Comparison of ENCODE assay signal across 8 mouse cellular contexts in the genomic region with DNA sequence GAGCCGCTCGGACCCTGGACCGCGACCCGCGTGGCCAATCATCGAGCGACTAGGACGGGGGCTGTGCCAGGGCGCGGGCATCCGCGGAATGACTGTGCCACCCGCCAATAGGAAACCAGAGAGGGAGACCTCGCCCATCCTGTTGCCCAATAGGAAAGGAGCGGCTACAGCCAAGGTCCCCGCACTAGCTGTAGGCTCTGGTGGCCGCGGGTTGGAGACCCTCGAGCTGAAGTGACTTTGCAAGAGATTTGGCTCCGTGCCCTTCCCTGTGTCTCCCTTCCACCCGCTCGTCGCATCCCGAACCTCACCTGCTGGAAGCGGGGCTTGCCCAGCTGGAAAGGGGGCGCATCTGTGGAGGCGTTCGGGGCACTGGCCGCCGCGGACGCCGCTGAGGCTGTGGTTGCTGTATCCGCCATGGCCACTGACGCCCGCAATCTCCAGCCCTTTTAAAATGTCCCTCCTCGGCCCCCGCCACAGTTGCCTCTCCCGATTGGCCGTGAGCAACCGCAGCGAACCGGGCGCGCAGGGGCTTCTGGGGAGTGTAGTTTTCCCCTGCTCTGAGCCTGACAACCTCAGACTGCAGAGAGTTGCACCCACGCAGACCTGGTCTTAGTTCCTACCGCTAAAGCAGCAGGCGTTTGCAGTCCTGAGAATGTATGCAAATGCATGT. TPM values are rescaled to one million over a fixed set of nuclear protein-coding genes. Genes with fewer than 3 reads are reported as not detected.
A peak's percentile ranks its signal among the peaks of the same experiment; 100 is the strongest.
DNase-seq lines count a peak whose midpoint lies in the region; ATAC-seq and TF ChIP-seq lines count a peak whose summit lies in the region.

A gene (minus strand): TSS at position 423 of the 670 bp plus-strand sequence.

- H3K27me3 ChIP-seq in E14TG2a.4 (ENCODE audit: insufficient read depth, low read length): peaks cover 23% of the 10 kb centered on the region
- H3K27me3 ChIP-seq in forebrain, embryonic 12.5 days: peaks cover 20% of the 10 kb centered on the region
- H3K27me3 ChIP-seq in heart, postnatal 0 days (ENCODE audit: control insufficient read depth, insufficient read depth, low read length): 0 out of 2 replicates have a peak, but pooled peaks cover 5% of the 10 kb centered on the region
- H3K27me3 ChIP-seq in liver, embryonic 16.5 days (ENCODE audit: control insufficient read depth, insufficient read depth, low read depth, low read length): peaks cover 9% of the 10 kb centered on the region
- peaks cover 32% of the 10 kb centered on the region for H3K27me3 ChIP-seq in neural tube, embryonic 13.5 days
- H3K27me3 ChIP-seq in testis, adult 2 months (ENCODE audit: control insufficient read depth, insufficient read depth, low read length): no peaks in the 10 kb centered on the region

- H3K9me3 ChIP-seq in E14TG2a.4 (ENCODE audit: low read length): no peaks in the 10 kb centered on the region
- no peaks in the 10 kb centered on the region for H3K9me3 ChIP-seq in forebrain, embryonic 12.5 days
- no peaks in the 10 kb centered on the region for H3K9me3 ChIP-seq in heart, postnatal 0 days (replicated peaks; ENCODE audit: control insufficient read depth, low read length)
- no peaks in the 10 kb centered on the region for H3K9me3 ChIP-seq in liver, embryonic 16.5 days (replicated peaks; ENCODE audit: control insufficient read depth, low read length)
- H3K9me3 ChIP-seq in neural tube, embryonic 13.5 days: no peaks in the 10 kb centered on the region

- peak within 1 kb of the TSS; percentile 97 for H3K4me3 ChIP-seq in E14TG2a.4 (replicated peaks; ENCODE audit: low read length)
- peak within 1 kb of the TSS; percentile 71 for H3K4me3 ChIP-seq in forebrain, embryonic 12.5 days (replicated peaks)
- peak within 1 kb of the TSS; percentile 69 for H3K4me3 ChIP-seq in heart, postnatal 0 days (ENCODE audit: low read depth, low read length)
- peak within 1 kb of the TSS; percentile 72 for H3K4me3 ChIP-seq in liver, embryonic 16.5 days (ENCODE audit: low read depth, low read length)
- peak within 1 kb of the TSS; percentile 73 for H3K4me3 ChIP-seq in neural tube, embryonic 13.5 days
- H3K4me3 ChIP-seq in testis, adult 2 months (ENCODE audit: control insufficient read depth, low read depth, low read length): peak within 1 kb of the TSS; percentile 95

- WGBS in forebrain, embryonic 12.5 days: under 1% methylated on average over 49 of the region's 49 CpGs
- WGBS in heart, postnatal 0 days: under 1% methylated on average over 46 of the region's 49 CpGs
- WGBS in liver, embryonic 16.5 days (ENCODE audit: insufficient replicate concordance): under 1% methylated on average over 49 of the region's 49 CpGs
- under 1% methylated on average over 48 of the region's 49 CpGs for WGBS in neural tube, embryonic 13.5 days

- peak within 1 kb of the TSS; percentile 93 for H3K27ac ChIP-seq in forebrain, embryonic 12.5 days
- peak within 1 kb of the TSS; percentile 90 for H3K27ac ChIP-seq in heart, postnatal 0 days (ENCODE audit: low read depth)
- H3K27ac ChIP-seq in liver, embryonic 16.5 days (ENCODE audit: low read length): peak within 1 kb of the TSS; percentile 82
- peak within 1 kb of the TSS; percentile 97 for H3K27ac ChIP-seq in neural tube, embryonic 13.5 days (replicated peaks)
- H3K27ac ChIP-seq in testis, adult 2 months (ENCODE audit: control insufficient read depth, insufficient read depth, low read depth, low read length): peak within 1 kb of the TSS; percentile 91

- 0 out of 2 replicates have a peak, but pooled peaks cover 6% of the 10 kb centered on the region for H3K36me3 ChIP-seq in E14TG2a.4 (ENCODE audit: insufficient read depth, low read length)
- no peaks in the 10 kb centered on the region for H3K36me3 ChIP-seq in forebrain, embryonic 12.5 days (replicated peaks)
- peaks cover 29% of the 10 kb centered on the region for H3K36me3 ChIP-seq in heart, postnatal 0 days (replicated peaks; ENCODE audit: control insufficient read depth, insufficient read depth, low read length)
- no peaks in the 10 kb centered on the region for H3K36me3 ChIP-seq in liver, embryonic 16.5 days (ENCODE audit: control insufficient read depth, insufficient read depth)
- peaks cover 16% of the 10 kb centered on the region for H3K36me3 ChIP-seq in neural tube, embryonic 13.5 days
- no peaks in the 10 kb centered on the region for H3K36me3 ChIP-seq in testis, adult 2 months (ENCODE audit: control insufficient read depth, insufficient read depth, low read length)

- TF ChIP-seq EP300 in heart, postnatal 0 days (IDR thresholded peaks at IDR 0.05; ENCODE audit: low read depth): no peak

- DNase-seq in c-Kit-positive CD71-positive TER-119-positive erythroid progenitor cells, embryonic 14.5 days (ENCODE audit: low spot score): peak; percentile 80
- DNase-seq in heart, postnatal 0 days (ENCODE audit: low spot score): peak; percentile 93
- DNase-seq in kidney, postnatal 4 days: peak; percentile 99

- peaks cover 30% of the 10 kb centered on the region for H3K4me1 ChIP-seq in E14TG2a.4 (replicated peaks; ENCODE audit: low read depth, low read length)
- H3K4me1 ChIP-seq in forebrain, embryonic 12.5 days: peaks cover 8% of the 10 kb centered on the region
- peaks cover 13% of the 10 kb centered on the region; the same call in 1 of the 2 replicates for H3K4me1 ChIP-seq in heart, postnatal 0 days (ENCODE audit: control insufficient read depth, insufficient read depth)
- peaks cover 3% of the 10 kb centered on the region for H3K4me1 ChIP-seq in liver, embryonic 16.5 days (ENCODE audit: control insufficient read depth, low read depth, low read length)
- H3K4me1 ChIP-seq in neural tube, embryonic 13.5 days (replicated peaks): peaks cover 16% of the 10 kb centered on the region
- H3K4me1 ChIP-seq in testis, adult 2 months (ENCODE audit: control insufficient read depth, insufficient read depth, low read length): peaks cover 17% of the 10 kb centered on the region

- peak within 1 kb of the TSS; percentile 82 for H3K9ac ChIP-seq in forebrain, embryonic 12.5 days
- H3K9ac ChIP-seq in heart, postnatal 0 days (replicated peaks; ENCODE audit: low read depth, low read length): peak within 1 kb of the TSS; percentile 67
- peak within 1 kb of the TSS; percentile 72 for H3K9ac ChIP-seq in liver, embryonic 16.5 days (ENCODE audit: low read depth, low read length)
- peak within 1 kb of the TSS; percentile 81 for H3K9ac ChIP-seq in neural tube, embryonic 13.5 days

- H3K4me2 ChIP-seq in forebrain, embryonic 12.5 days: peak within 1 kb of the TSS; percentile 92
- H3K4me2 ChIP-seq in heart, postnatal 0 days (ENCODE audit: low read depth, low read length): peak within 1 kb of the TSS; percentile 87
- peak within 1 kb of the TSS; percentile 90 for H3K4me2 ChIP-seq in liver, embryonic 16.5 days (ENCODE audit: low read depth, low read length)
- H3K4me2 ChIP-seq in neural tube, embryonic 13.5 days: peak within 1 kb of the TSS; percentile 97

- ATAC-seq in forebrain, embryonic 12.5 days (ENCODE audit: low FRiP score): peak; percentile 98
- ATAC-seq in heart, postnatal 0 days (ENCODE audit: insufficient read depth, low read depth): peak; percentile 97
- peak; percentile 95 for ATAC-seq in liver, embryonic 16.5 days (ENCODE audit: low read depth)
- ATAC-seq in neural tube, embryonic 13.5 days (ENCODE audit: low read depth): peak; percentile 98

- no peak for TF ChIP-seq CTCF in E14TG2a.4 (conservative IDR thresholded peaks at IDR 0.05; ENCODE audit: low read length)
- no peak for TF ChIP-seq CTCF in heart, postnatal 0 days (IDR thresholded peaks at IDR 0.05; ENCODE audit: low read depth)
- TF ChIP-seq CTCF in testis, adult 2 months (IDR thresholded peaks at IDR 0.05; ENCODE audit: control insufficient read depth, insufficient read depth, insufficient replicate concordance, low read depth, low read length): no peak

- peak; percentile 53 for TF ChIP-seq POLR2A in testis, adult 2 months (IDR thresholded peaks at IDR 0.05; ENCODE audit: control insufficient read depth, low read depth, low read length)

RNA-seq across cellular contexts. Expression of the gene that starts here (rescaled TPM):
- polyA plus RNA-seq in forebrain, embryonic 12.5 days (2016; fragmentation: Nextera tagmentation; extraction: Ambion mirVana): 16.8 and 17.2 TPM in 2 replicates
- 4.8 and 9.5 TPM in 2 replicates for total RNA-seq in heart, postnatal 0 days (2014; rRNA removed; ENCODE audit: low replicate concordance)
- 2.2 and 2.7 TPM in 2 replicates for polyA plus RNA-seq in heart, postnatal 0 days (2015; fragmentation: Nextera tagmentation; extraction: Ambion mirVana)
- 1.8 and 2.0 TPM in 2 replicates for polyA plus RNA-seq in liver, embryonic 16.5 days (2015; fragmentation: Nextera tagmentation; extraction: Ambion mirVana)
- 11.8 and 15.8 TPM in 2 replicates for polyA plus RNA-seq in neural tube, embryonic 13.5 days (2015; fragmentation: Nextera tagmentation; extraction: Ambion mirVana)
- 0.80 and 1.1 TPM in 2 replicates for polyA plus RNA-seq in testis, adult 2 months (2012; rRNA removed)

Comparison
In these comparisons a context has a peak if more than half of its experiments do, and no peak if none do; other contexts are left out.
1. Peak in every context shown above with its lines: DNase-seq, ATAC-seq, H3K4me3 ChIP-seq and H3K27ac ChIP-seq.